Mouse (Mus musculus) adrenal gland, adult (tissue): ENCODE results near the gene Syngr4.
"Not testable (repeated sequence)": the region's sequence is repeated elsewhere in the genome, so short reads cannot be mapped to it uniquely, and the experiment has no call there.

Source experiments
- DNase-seq, 2 experiments: peaks; one replicate each; pipeline ENCODE4 v3.0.0; 2022 to 2023; ENCODE audit warnings: low spot score in 1 of 2; ENCODE audit not compliant: inconsistent age in 2 of 2

The Syngr4 gene

DNA sequence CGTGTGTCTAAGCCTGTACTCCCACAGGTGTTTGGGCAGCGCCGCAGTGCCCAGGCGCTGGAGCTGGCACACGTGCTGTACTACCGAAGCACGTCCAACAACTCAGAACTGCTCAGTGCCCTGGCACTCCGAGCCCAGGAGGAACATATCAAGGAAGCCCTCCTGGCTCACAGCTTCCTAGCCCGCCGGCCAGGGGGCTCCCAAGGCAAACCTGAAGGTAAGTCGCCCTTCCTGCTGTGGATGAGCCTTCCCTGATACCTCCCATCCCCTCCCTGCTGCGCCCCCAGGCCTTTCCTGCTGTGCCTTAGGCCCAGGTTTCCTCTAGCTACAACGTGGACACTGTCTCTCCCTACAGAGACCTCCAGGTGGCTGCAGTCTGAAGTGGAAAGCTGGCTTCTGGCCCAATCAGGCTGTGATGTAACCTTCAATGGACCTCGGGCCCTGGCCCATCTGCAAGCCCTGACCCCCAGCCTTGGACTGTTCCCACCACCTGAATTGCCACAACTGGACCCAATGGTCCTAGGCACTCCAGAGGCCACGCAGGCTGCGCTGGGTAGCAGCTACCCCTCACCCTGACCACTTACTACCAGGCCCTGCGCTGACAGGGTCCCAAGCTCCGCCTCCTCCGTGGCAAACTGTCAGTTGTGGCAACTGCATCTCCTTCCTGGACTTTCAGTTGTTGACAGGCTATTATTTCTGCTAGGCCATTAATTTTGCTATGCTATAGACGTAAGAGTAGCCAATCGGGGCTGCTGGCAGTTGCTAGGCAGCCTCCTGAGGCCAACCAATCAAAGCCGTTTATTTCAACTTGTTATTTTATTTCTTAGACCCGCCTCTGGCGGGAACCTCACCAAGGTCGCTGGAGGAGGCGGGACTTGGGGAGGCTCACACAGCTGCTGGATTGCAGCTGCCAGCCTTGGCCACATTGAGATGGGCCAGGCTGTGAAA lies 19.8 kb upstream of the Syngr4 start:
- peak; percentile 92 to 95 for DNase-seq

DNA sequence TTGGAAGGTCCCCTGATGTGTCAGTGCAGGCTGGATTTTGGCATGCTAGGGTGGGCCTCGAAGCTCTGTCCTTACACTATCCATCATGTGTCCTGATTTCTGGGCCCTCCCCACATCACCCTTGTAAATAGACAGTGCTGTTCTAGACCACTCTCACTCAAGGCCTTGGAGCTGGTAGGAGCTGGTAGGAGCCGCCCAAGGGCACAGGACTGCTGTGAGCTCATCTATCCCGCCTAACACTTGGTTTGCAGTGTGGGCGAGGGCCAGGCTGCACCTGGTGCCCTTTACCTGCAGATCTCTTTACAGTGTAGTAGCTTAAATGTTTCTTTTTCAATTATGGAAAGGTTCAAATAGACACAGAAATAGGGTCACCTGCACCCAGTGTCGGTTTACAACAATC lies 18.5 kb upstream of the Syngr4 start:
- peak; percentile 43 to 72 for DNase-seq

GRCm38 (mm10) chr7:45914067-45914466 lies 17.6 kb upstream of the Syngr4 start:
- no peak for DNase-seq

GRCm38 (mm10) chr7:45909145-45909544 lies 12.6 kb upstream of the Syngr4 start:
- no peak for DNase-seq

DNA sequence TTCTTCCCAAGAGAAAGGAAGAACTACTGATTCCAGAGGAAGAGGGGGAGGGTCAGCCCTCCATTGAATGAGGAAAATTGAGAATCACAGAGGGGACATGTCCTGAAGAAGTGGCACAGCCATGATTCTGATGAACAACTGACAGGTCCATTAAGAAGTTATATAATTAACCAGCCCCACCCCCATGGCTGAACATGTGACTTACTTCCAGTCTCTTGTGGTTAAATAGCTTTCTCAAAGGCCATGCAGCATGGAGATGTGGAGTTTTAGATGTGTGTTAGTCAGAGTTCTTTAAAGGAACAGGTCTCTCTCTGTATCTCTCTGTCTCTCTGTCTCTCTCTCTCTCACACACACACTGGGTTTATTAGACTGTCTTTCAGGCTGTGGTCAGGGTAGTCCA lies 11.9 kb upstream of the Syngr4 start:
- DNase-seq: no peak

GRCm38 (mm10) chr7:45906622-45907021 lies 10.1 kb upstream of the Syngr4 start:
- DNase-seq: no peak

GRCm38 (mm10) chr7:45902481-45903002 lies 6.0 kb upstream of the Syngr4 start:
- no peak for DNase-seq

GRCm38 (mm10) chr7:45901562-45901961 lies 5.0 kb upstream of the Syngr4 start:
- DNase-seq: peak; percentile 38 to 64

GRCm38 (mm10) chr7:45898125-45898524 lies 1.6 kb upstream of the Syngr4 start:
- DNase-seq: peak in 1 of 2 experiments; percentile 65

DNA sequence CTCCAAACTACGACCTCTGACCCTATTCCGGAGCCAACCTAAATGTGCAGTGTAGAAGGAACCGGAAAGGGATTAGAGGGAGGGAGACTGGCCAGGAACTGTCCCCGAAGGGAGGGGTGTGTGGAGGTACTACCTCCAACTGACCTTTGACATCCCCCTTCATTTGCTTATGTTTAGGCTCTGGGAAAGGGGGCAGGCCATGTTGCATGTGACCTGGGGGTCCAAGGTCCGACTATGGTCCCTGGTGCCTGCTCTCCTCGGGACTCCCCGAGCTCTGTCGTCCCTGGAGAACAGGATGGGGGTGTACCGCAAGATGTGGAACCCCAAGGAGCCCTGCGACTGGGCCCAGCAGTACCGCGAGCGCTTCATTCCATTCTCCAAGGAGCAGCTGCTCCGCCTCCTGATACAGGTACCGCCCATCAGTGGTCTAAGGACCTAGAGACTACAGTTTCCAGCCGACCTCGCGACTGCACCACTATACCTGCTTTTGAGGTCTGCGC lies 794 bp upstream of the Syngr4 start:
- DNase-seq: peak; percentile 79 to 92

DNA sequence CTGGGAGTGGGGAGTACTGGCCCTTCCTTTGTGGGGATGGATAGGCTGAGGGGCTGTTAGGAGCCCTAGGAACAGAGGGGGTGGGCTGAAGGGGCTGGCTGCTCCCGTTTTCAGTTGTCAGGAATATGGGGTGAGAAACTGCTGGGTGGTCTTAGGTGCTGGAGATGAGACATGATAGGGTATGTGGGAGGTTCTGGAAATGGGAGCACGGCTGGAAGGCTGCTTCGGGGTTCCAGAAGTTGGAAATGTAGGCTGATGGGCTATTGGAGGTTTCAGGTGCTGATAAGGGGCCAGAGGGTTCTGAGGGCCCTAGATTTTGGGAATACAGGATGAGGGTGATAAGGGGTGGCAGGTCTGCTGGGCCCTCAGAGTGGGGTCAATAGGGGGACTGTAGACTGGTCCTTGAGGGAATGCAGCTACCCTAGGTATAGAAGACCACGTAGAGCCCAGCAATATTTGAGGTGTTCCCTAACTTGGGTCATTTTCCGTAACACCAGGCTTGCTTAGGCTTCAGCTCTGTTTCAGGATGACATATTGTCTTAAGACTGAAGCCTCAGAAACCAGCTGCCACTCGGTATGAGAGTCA lies 490 bp downstream of the Syngr4 start:
- DNase-seq: no peak

DNA sequence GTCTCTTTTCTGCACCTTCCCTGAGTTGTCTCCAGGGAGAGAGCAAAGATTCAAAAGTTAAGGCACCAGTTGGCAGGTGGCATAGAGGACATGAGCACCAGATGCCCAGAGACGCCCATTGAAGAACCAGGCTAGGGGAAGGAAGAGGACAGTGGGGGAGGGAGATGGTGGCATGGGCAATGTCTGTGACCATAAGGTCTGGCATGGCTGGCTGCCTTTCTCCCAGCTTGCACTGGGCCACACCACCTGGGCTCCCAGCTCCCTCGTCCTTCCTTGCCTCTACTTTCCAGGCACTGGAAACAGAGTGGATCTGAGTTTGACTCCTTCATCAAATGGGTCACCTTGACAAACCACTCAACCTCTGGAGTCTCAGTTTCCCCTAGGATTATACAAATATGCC lies 3.9 kb downstream of the Syngr4 start:
- no peak for DNase-seq

- DNase-seq: no peak
Observed at GRCm38 (mm10) chr7:45887246-45887645, 9.3 kb downstream of the Syngr4 start.

DNA sequence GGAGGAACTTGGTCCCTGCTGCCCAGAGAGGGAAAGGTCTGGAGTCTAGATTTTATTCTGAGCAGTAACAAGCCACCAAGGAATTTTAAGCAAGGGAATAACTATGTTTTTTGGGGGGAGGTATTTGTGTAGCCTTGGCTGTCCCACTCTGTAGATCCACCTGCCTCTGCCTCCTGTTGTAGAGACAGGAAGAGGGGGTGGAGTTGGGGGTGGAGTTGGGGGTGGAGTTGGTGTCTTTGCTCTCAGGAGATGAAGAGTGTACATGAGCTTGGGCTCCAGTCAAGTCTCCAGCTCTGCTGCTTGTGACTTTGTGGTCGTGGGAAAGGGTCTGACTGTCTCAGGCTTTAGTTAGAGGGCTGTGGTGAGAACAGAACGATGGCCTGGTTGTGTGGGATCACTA lies 15.5 kb downstream of the Syngr4 start:
- no peak for DNase-seq

DNA sequence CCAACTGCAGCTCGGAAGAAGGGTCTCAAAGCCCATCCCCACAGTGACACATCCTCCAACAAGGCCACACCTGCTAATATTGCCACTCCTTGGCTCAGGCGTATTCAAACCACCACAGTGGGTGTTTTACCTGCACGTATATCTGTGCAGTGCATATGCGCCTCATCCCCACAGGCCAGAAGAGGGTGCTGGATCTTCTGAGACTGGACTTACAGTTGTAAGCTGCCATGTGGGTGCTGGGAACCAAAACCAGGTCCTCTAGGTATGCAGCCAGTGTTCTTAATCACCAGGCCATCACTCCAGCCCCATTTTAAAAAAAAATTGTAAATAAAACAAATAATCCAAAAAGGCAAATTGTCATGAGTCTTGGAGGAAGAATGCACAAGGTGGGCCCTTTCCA lies 16.0 kb downstream of the Syngr4 start:
- no peak for DNase-seq

- DNase-seq: not testable (repeated sequence)
Observed at GRCm38 (mm10) chr7:45878278-45878677, 18.2 kb downstream of the Syngr4 start, which contains the start of gene Grin2d. Gene Grin2d (minus strand): TSS chr7:45878378.

- no peak for DNase-seq
Observed at GRCm38 (mm10) chr7:45876895-45877294, 19.6 kb downstream of the Syngr4 start.

- DNase-seq: peak; percentile 78 to 94
Observed at GRCm38 (mm10) chr7:45873061-45873947, 23.2 kb downstream of the Syngr4 start.

GRCm38 (mm10) chr7:45872624-45873023 lies 23.9 kb downstream of the Syngr4 start, which contains the start of gene Kdelr1:
Gene Kdelr1 (plus strand): TSS chr7:45872772.
- peak; percentile 89 to 96 for DNase-seq

DNA sequence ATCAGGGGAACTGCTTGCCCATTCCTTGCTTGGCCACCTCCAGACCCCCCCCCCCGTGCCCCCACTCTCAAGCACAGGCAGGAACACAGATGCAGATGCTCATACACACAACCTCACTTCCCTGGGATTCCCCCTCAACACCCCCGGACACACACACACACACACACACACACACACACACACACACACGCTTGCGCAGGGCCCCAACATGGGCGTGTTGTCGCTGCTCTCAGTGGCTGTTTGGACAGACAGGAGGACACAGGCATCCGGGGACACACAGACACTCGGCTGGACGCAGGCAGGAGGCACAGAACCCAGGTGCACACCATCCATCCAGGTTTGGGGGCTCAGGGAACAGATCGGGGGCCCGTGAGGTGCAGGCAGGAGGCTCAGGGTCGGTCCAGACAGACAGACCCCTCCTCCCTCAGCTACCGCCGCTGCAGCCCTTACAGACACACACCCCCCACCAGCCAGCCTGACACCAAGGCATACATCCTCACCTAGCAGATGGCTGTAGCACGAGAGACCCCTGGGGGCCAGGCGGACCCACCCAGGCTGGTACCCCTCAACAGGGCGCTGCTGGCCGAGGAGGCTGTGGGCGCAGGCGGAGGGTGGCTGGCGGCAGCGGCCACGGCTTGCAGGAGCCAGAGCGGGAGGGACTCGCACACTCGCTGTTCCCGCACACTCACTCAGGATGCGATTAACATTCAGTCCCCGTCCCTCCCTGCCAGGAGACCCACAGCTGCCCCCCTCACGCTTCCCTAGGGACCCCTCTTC lies 26.0 kb downstream of the Syngr4 start:
- no peak for DNase-seq
